Mouse (Mus musculus): Measurements from ENCODE around the gene Slc5a4a.

- TF ChIP-seq CTCF (IDR thresholded peaks at IDR 0.05; ENCODE audit: low read depth, low read length) (no peak), POLR2A (IDR thresholded peaks at IDR 0.05; ENCODE audit: borderline replicate concordance, low read depth, low read length) (no peak)
Measured at GRCm38 (mm10) chr10:76217056-76217455, 69.8 kb downstream of the Slc5a4a start.
